Mouse (Mus musculus): ENCODE data around the gene Fkrp.
A peak's percentile ranks its signal among the peaks of the same experiment; 100 is the strongest.

Fkrp gene

DNA sequence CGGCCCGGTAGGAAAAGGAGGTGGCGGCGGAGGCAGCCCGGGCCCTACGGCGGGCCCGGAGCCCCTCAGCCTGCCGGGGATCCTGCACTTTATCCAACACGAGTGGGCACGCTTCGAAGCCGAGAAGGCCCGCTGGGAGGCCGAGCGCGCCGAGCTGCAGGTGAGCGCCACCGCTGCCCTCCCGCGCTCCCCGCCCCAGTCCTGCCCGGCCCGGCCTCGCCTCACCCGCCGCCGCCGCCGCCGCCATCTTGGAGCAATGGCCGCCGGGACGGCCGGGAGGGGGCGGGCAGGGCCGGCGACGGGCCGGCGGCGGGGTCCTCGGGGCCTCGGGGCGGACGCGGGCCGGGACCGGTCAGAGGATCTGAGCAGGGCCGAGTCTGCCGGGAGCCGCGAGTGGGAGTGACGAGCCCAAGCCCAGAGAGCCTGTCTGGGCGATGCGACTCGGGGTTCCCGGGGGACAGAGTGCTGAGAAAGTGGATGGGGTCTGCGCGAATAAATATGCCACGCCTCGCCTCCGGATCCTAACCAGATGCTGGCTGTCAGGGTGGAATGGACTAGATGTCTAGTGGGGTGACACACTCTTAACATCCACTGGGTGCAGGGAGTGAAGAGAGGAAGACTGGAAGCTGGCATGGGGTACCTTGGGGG, at the start of gene Fkrp:
Gene Fkrp (minus strand): TSS at position 258 of the 648 bp plus-strand sequence.
- peak; percentile 61 to 71 for DNase-seq

DNA sequence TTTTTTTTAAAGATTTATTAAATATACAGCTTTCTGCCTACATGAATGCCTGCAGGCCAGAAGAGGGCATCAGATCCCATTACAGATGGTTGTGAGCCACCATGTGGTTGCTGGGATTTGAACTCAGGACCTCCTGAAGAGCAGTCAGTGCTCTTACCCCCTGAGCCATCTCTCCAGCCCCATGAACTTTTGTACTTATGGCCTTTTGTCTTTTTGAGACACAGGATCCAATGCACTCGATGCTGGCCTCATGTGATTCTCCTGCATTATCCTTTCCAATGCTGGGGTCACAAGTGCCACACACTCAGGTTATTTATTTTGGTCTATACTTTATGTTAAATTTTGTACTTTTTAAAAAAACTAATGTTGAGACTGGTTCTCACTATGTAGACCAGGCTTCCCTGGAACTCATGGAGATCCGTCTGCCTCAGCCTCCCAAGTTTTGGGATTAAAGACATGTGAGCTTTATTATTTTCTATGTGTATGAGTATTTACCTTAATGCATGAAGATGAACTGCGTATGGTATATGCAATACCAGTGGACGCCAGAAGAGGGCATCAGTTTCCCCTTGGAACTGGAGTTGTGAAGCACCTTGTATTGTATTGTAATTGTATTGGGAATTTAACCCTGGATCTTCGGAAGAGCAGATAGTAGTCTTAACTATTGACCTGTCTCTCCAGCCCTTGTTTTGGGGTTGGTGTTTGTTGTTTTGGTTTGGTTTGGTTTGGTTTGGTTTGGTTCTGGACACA, 43.5 kb upstream of the Fkrp start:
- DNase-seq = peak in 1 of 2 experiments; percentile 73

DNA sequence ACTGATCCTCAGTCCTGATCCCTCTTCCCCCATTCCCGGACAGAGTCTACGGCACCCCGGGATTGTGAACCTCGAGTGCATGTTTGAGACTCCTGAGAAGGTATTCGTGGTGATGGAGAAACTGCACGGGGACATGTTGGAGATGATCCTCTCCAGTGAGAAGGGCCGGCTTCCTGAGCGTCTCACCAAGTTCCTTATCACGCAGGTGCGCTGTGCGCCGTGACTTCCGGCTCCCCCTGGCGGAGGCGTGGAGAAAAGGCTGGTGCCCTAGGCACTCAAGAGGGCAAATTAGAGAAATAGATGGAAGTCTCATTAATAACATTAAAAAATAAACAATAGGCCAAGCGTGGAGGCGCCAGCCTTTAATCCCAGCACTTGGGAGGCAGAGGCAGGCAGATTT, 41.8 kb upstream of the Fkrp start:
- peak in 1 of 2 experiments; percentile 59 for DNase-seq

DNA sequence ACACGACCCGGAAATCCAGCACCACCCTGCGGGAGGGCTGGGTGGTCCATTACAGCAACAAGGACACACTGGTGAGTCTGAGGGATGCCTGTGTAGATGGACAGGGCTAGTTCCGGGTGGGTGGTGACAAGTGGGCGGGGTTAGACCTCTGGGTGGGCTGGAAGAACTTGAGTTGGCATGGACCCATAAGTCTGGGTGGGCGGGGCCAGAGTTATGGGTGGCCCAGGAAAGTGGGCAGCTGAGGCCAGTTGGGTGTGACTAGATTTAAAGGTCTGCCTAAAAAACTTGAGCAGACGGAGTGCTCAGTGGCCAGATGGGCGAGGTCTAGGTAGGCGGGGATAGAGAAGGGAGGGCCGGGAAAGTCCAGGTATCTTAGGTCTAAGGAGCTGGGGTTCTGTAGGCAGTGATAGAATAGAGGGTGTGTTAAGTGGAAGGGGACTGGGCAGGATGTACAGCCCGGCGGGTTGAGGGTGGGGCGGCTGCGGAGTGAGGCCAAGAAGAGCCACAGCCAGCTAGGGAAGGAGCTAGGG, 36.8 kb upstream of the Fkrp start:
- DNase-seq = peak in 1 of 2 experiments; percentile 45

DNA sequence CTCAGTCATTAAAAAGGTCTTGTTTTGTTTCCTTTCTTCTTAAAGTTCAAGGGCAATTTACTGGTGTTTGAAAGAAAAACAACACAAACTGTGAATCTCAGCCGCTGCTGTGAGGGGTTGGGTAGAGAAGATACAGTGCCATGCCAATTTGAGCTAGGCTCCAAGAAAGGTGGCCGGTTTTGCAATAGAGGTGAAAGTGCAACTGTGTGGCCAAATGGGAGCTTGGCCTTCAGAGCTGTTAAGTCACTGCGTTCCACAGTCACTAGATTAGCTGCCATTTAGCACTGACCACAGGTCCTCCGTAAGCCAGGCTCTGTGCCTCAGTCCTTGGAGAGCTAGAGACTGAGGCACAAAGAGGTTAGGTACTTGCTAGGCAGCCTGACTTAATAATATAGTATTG, 35.1 kb upstream of the Fkrp start:
- no peak for DNase-seq

DNA sequence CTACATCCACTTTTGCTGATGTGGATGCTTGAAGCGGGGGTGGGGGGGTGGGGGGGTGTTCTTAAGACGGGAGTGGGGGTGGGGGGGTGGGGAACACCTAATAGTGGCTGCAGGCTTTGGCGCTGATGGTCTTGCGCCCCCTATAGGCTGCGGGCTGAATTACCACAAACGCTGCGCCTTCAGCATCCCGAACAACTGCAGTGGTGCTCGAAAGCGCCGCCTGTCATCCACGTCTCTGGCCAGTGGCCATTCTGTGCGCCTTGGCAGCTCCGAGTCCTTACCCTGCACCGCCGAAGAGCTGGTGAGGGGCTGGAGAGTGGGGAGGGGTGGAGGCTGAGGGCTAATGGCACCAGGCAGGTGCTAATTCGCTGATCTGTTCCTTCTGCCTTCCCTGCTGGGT, 32.0 kb upstream of the Fkrp start:
- peak; percentile 60 to 65 for DNase-seq

- DNase-seq = no peak
Measured at GRCm38 (mm10) chr7:16847507-16847906, 31.0 kb upstream of the Fkrp start.

DNA sequence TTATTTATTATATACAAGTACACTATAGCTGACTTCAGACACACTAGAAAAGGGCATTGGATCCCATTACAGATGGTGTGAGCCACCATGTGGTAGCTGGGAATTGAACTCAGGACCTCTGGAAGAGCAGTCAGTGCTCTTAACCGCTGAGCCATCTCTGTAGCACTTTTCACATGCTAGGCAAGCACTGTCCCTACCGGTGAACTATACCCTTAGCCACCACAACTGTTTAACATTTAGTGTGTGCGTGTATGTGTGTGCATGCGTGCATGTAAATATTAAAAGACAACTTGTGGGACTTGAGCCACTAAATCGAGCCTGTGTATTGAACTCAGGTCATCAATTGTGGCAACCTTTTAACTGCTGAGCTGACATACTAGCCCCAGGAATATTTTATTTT, 30.2 kb upstream of the Fkrp start:
- DNase-seq = no peak

GRCm38 (mm10) chr7:16845820-16846167, 29.3 kb upstream of the Fkrp start:
- no peak for DNase-seq

- peak; percentile 69 to 77 for DNase-seq
Measured at GRCm38 (mm10) chr7:16845072-16845819, 28.7 kb upstream of the Fkrp start.

DNA sequence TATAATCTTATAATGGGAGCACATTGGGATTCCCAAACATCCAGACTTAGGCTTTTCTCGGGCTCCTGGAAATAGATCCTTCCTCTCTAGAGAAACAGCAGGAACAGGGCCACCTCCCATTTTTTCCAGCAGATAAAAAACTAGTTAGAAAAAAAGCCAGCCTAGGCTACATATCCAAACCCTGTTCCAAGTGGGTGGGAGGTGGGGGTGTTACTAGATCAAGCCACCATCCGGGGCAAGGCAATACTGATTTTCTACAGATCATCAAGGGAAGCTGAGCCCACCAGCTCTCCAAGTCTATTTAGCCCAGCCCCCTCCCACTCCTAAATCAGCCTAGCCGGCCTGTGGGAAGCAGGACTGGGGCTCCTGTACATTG, 28.2 kb upstream of the Fkrp start:
- DNase-seq = peak in 1 of 2 experiments; percentile 25

- DNase-seq = peak; percentile 29 to 69
Measured at GRCm38 (mm10) chr7:16843441-16844171, 27.1 kb upstream of the Fkrp start.

GRCm38 (mm10) chr7:16842645-16843063, 26.1 kb upstream of the Fkrp start, which contains the start of gene Prkd2:
Prkd2 (plus strand) TSS chr7:16842902.
- peak; percentile 95 to 96 for DNase-seq

GRCm38 (mm10) chr7:16841561-16842560, 25.3 kb upstream of the Fkrp start:
- no peak for DNase-seq

DNA sequence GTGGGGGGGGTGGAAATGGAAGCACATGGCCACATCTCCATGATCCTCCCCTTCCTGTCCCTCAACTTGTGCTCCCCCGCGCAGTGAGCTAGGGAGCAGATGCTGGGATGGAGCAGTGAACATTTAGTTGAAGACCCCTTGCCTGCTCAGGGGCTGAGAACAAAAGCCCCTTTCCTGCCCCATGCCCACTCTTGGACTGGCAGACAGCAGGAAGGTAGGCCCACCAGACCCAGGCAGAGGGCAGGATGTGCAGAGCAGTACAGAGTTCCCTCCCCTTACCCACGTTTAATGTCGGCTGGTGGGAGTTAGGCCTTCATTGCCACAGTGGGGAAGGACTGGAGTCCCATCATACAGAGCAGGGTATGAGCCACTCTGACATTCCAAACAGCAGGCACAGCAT, 24.5 kb upstream of the Fkrp start:
- DNase-seq = no peak

DNA sequence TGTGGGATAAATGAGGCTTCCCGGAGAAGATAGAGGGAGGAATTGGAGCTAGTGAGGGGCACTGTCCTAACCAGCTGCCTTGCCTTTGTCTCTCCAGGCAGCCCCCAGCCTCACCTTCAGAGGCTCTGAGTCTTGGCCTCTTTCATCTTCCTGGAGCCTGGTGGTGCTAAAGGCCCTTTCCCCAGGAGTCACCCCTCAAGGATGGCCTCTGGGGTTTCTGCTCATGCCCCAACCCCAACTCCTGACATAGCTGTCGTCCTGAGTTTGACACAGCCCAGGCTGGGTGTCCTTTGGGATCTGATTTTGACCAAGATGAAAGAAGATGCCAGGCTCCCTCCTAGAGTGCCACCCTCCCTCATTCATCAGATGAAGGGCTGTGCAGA, 23.6 kb upstream of the Fkrp start:
- DNase-seq = no peak

- DNase-seq = no peak
Measured at GRCm38 (mm10) chr7:16839427-16840108, 23.0 kb upstream of the Fkrp start.

GRCm38 (mm10) chr7:16838804-16839426, 22.4 kb upstream of the Fkrp start:
- DNase-seq = no peak

- DNase-seq = no peak
Measured at GRCm38 (mm10) chr7:16837916-16838803, 21.6 kb upstream of the Fkrp start.

All from kidney, postnatal 25 days (tissue).